Mouse (Mus musculus): ENCODE measurements around the gene Ngb. TPM values are rescaled to one million over a fixed set of nuclear protein-coding genes. Genes with fewer than 3 reads are reported as not detected.

The Ngb gene
- polyA plus RNA-seq, 1 experiment: 0.55 TPM

GRCm38 (mm10) chr12:87138768-87139167 lies 36.4 kb upstream of the Ngb start:
- Histone ChIP-seq H3K4me1 (replicated peaks; ENCODE audit: control insufficient read depth, insufficient read depth, low read length) (no peaks in the 10 kb centered on the region), H3K27me3 (ENCODE audit: control insufficient read depth, insufficient read depth, low read length) (no peaks in the 10 kb centered on the region), H3K4me3 (ENCODE audit: control insufficient read depth, insufficient read depth, low read length) (no peak overlapping the region), H3K36me3 (ENCODE audit: control insufficient read depth, insufficient read depth, low read length) (no peaks in the 10 kb centered on the region), H3K27ac (ENCODE audit: control insufficient read depth, insufficient read depth, low read length) (no peak overlapping the region)
- 73% methylated on average over 2 of the region's 2 CpGs for WGBS
- no peak for TF ChIP-seq CTCF (IDR thresholded peaks at IDR 0.05; ENCODE audit: borderline replicate concordance, control insufficient read depth, extremely low read depth, insufficient read depth, low read length, poor library complexity)
- no peak for TF ChIP-seq POLR2A (IDR thresholded peaks at IDR 0.05; ENCODE audit: control insufficient read depth, extremely low read depth, insufficient read depth, low read length, poor library complexity)
- no peak for DNase-seq

DNA sequence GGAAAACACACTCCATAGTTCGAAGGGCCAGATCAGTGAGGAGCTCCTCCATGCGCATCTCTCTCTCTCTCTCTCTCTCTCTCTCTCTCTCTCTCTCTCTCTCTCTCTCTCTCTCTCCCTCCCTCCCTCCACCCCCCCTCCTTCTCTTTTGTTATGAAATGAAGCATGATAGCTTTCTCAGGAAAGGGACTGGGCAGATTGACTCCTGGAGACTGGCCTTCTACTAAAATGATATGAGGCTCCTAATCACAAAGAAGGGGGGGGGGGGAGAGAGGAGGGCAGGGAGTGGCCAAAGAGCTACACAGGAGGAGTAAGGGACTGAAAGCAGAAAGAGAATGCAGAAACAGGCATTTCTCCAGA lies 36.0 kb upstream of the Ngb start:
- TF ChIP-seq POLR2A (IDR thresholded peaks at IDR 0.05; ENCODE audit: control insufficient read depth, extremely low read depth, insufficient read depth, low read length, poor library complexity) (no peak), CTCF (IDR thresholded peaks at IDR 0.05; ENCODE audit: borderline replicate concordance, control insufficient read depth, extremely low read depth, insufficient read depth, low read length, poor library complexity) (no peak)
- H3K27me3 ChIP-seq (ENCODE audit: control insufficient read depth, insufficient read depth, low read length): no peaks in the 10 kb centered on the region
- WGBS: 95% methylated on average over 2 of the region's 2 CpGs

GRCm38 (mm10) chr12:87137439-87138341 lies 35.4 kb upstream of the Ngb start:
- Histone ChIP-seq H3K4me1 (replicated peaks; ENCODE audit: control insufficient read depth, insufficient read depth, low read length) (no peaks in the 10 kb centered on the region), H3K4me3 (ENCODE audit: control insufficient read depth, insufficient read depth, low read length) (no peak overlapping the region), H3K27me3 (ENCODE audit: control insufficient read depth, insufficient read depth, low read length) (no peaks in the 10 kb centered on the region), H3K36me3 (ENCODE audit: control insufficient read depth, insufficient read depth, low read length) (no peaks in the 10 kb centered on the region), H3K27ac (ENCODE audit: control insufficient read depth, insufficient read depth, low read length) (no peak overlapping the region)
- 96% methylated on average over 15 of the region's 15 CpGs for WGBS
- no peak for DNase-seq
- no peak for TF ChIP-seq POLR2A (IDR thresholded peaks at IDR 0.05; ENCODE audit: control insufficient read depth, extremely low read depth, insufficient read depth, low read length, poor library complexity)
- TF ChIP-seq CTCF (IDR thresholded peaks at IDR 0.05; ENCODE audit: borderline replicate concordance, control insufficient read depth, extremely low read depth, insufficient read depth, low read length, poor library complexity): no peak

More for the DNA sequence above, 36.0 kb upstream of the Ngb start:
- no peak overlapping the region for H3K4me3 ChIP-seq (ENCODE audit: control insufficient read depth, insufficient read depth, low read length)
- H3K27ac ChIP-seq (ENCODE audit: control insufficient read depth, insufficient read depth, low read length): no peak overlapping the region
- H3K4me1 ChIP-seq (replicated peaks; ENCODE audit: control insufficient read depth, insufficient read depth, low read length): no peaks in the 10 kb centered on the region
- DNase-seq: no peak
- no peaks in the 10 kb centered on the region for H3K36me3 ChIP-seq (ENCODE audit: control insufficient read depth, insufficient read depth, low read length)

DNA sequence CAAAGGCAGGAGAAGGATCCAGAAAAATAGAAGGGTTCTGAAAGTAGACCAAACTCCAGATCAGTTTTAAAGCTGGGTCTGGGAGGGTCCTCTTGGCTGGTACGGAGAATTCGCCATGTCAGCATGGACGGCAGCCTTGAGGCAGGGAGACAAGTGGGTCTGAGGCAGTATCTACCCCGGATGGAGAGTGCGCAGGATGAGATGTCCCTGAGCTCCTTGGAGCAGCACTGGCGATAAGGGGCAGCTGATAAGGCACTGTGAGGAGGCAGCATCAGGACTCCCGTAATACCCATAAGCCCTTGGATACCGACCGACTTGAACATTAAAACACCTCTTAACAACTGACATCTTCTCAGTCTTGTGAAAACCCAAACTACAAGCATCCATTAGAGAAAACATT lies 30.4 kb upstream of the Ngb start:
- Histone ChIP-seq H3K27me3 (ENCODE audit: control insufficient read depth, insufficient read depth, low read length) (no peaks in the 10 kb centered on the region), H3K36me3 (ENCODE audit: control insufficient read depth, insufficient read depth, low read length) (no peaks in the 10 kb centered on the region)
- TF ChIP-seq CTCF (IDR thresholded peaks at IDR 0.05; ENCODE audit: borderline replicate concordance, control insufficient read depth, extremely low read depth, insufficient read depth, low read length, poor library complexity) (no peak), POLR2A (IDR thresholded peaks at IDR 0.05; ENCODE audit: control insufficient read depth, extremely low read depth, insufficient read depth, low read length, poor library complexity) (no peak)

DNA sequence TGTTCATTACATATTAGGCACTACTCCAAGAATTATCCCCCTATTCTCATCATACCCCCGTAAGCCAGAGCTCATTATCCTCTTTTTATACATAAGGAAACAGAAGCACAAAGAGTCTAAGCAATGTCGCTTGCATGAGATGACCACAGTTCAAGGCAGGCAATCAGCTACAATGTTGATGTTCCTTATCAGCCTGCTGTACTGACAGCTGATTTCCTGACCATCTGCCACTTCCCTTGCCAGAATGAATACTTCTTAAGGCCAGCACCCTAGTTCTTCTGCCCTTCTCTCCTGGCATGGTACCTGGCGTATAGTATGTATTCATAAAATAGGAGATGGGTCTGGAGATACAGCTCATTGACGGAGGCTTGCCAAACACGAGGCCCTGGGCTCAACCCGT lies 29.9 kb upstream of the Ngb start:
- H3K4me3 ChIP-seq (ENCODE audit: control insufficient read depth, insufficient read depth, low read length): no peak overlapping the region
- no peaks in the 10 kb centered on the region for H3K27me3 ChIP-seq (ENCODE audit: control insufficient read depth, insufficient read depth, low read length)
- H3K36me3 ChIP-seq (ENCODE audit: control insufficient read depth, insufficient read depth, low read length): no peaks in the 10 kb centered on the region
- 92% methylated on average over 6 of the region's 6 CpGs for WGBS
- no peak for DNase-seq
- TF ChIP-seq CTCF (IDR thresholded peaks at IDR 0.05; ENCODE audit: borderline replicate concordance, control insufficient read depth, extremely low read depth, insufficient read depth, low read length, poor library complexity) (no peak), POLR2A (IDR thresholded peaks at IDR 0.05; ENCODE audit: control insufficient read depth, extremely low read depth, insufficient read depth, low read length, poor library complexity) (no peak)
- H3K4me1 ChIP-seq (replicated peaks; ENCODE audit: control insufficient read depth, insufficient read depth, low read length): no peaks in the 10 kb centered on the region
- H3K27ac ChIP-seq (ENCODE audit: control insufficient read depth, insufficient read depth, low read length): no peak overlapping the region

More for the DNA sequence above, 30.4 kb upstream of the Ngb start:
- no peak overlapping the region for H3K27ac ChIP-seq (ENCODE audit: control insufficient read depth, insufficient read depth, low read length)
- no peak for DNase-seq
- no peaks in the 10 kb centered on the region for H3K4me1 ChIP-seq (replicated peaks; ENCODE audit: control insufficient read depth, insufficient read depth, low read length)
- WGBS: 98% methylated on average over 9 of the region's 9 CpGs
- no peak overlapping the region for H3K4me3 ChIP-seq (ENCODE audit: control insufficient read depth, insufficient read depth, low read length)

DNA sequence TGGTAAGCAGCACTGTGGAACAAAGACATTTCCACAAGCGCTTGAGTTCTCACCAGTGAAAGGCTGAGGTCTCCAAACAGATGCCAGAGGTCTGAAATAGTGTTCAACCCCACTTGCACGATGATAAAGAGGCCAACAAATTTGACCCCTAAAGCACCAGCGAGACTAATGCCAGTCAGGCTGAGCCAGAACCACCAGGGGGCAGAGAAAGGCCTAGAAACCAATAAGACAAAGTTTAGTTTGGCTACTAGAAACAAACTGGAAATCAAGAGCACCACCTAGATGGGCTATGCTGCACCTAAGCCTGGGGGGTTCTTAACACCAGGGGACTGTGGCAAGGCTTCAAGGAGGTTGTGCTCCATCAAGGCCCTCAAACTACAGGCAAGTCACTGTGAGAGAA lies 29.3 kb upstream of the Ngb start:
- WGBS: 76% methylated on average over 3 of the region's 3 CpGs

More for the DNA sequence above, 29.3 kb upstream of the Ngb start:
- no peaks in the 10 kb centered on the region for H3K36me3 ChIP-seq (ENCODE audit: control insufficient read depth, insufficient read depth, low read length)
- TF ChIP-seq CTCF (IDR thresholded peaks at IDR 0.05; ENCODE audit: borderline replicate concordance, control insufficient read depth, extremely low read depth, insufficient read depth, low read length, poor library complexity) (no peak), POLR2A (IDR thresholded peaks at IDR 0.05; ENCODE audit: control insufficient read depth, extremely low read depth, insufficient read depth, low read length, poor library complexity) (no peak)
- no peak overlapping the region for H3K27ac ChIP-seq (ENCODE audit: control insufficient read depth, insufficient read depth, low read length)
- peak; percentile 41 for DNase-seq
- H3K27me3 ChIP-seq (ENCODE audit: control insufficient read depth, insufficient read depth, low read length): no peaks in the 10 kb centered on the region
- H3K4me3 ChIP-seq (ENCODE audit: control insufficient read depth, insufficient read depth, low read length): no peak overlapping the region
- H3K4me1 ChIP-seq (replicated peaks; ENCODE audit: control insufficient read depth, insufficient read depth, low read length): no peaks in the 10 kb centered on the region
